9 mouse cellular contexts compared by ENCODE assay signal in genomic region chr1:138243947-138244346, GRCm38 (mm10). TPM values are rescaled to one million over a fixed set of nuclear protein-coding genes. Genes with fewer than 3 reads are reported as not detected.
A peak's percentile ranks its signal among the peaks of the same experiment; 100 is the strongest.
DNase-seq lines count a peak whose midpoint lies in the region; ATAC-seq and TF ChIP-seq lines count a peak whose summit lies in the region.
"Had no signal": no experiment of that assay in that cellular context is flagged by ENCODE, and none has a peak within 500 bp of the region (broad histone marks: within the 10 kb centered on the region; RNA-seq: fewer than 3 reads in every experiment).

No protein-coding gene starts in this region.

- H3K4me3 ChIP-seq in liver, adult 2 months (ENCODE audit: insufficient read depth, low read depth, low read length), result no peak overlapping the region
- H3K4me3 ChIP-seq in liver, embryonic 11.5 days (ENCODE audit: low read depth, low read length), result no peak overlapping the region
- H3K4me3 ChIP-seq in heart, postnatal 0 days (ENCODE audit: low read depth, low read length), result no peak overlapping the region

- H3K4me2 ChIP-seq in liver, embryonic 11.5 days, result no peak overlapping the region
- H3K4me2 ChIP-seq in heart, postnatal 0 days (ENCODE audit: low read depth, low read length), result no peak overlapping the region

- no peak for TF ChIP-seq POLR2A in liver, adult 2 months (IDR thresholded peaks at IDR 0.05; ENCODE audit: extremely low read depth, insufficient read depth, low read length)

- no peaks in the 10 kb centered on the region for H3K79me2 ChIP-seq in liver, adult 2 months (ENCODE audit: control insufficient read depth, insufficient read depth, low read length)

- no peak overlapping the region for H3K27ac ChIP-seq in liver, adult 2 months (replicated peaks; ENCODE audit: insufficient read depth, low read depth, low read length)
- H3K27ac ChIP-seq in liver, embryonic 11.5 days (ENCODE audit: low read depth, low read length), result no peak overlapping the region
- H3K27ac ChIP-seq in heart, postnatal 0 days (ENCODE audit: low read depth), result peak overlapping the region; percentile 26; the same call in 1 of the 2 replicates

- no peaks in the 10 kb centered on the region for H3K36me3 ChIP-seq in liver, adult 2 months (ENCODE audit: control insufficient read depth, insufficient read depth, low read length)
- H3K36me3 ChIP-seq in liver, embryonic 11.5 days (ENCODE audit: control insufficient read depth, insufficient read depth, low read length), result no peaks in the 10 kb centered on the region
- H3K36me3 ChIP-seq in heart, postnatal 0 days (replicated peaks; ENCODE audit: control insufficient read depth, insufficient read depth, low read length), result no peaks in the 10 kb centered on the region

- H3K9ac ChIP-seq in liver, adult 2 months (ENCODE audit: low read depth, low read length), result no peak overlapping the region
- H3K9ac ChIP-seq in liver, embryonic 11.5 days (ENCODE audit: low read depth, low read length), result no peak overlapping the region
- H3K9ac ChIP-seq in heart, postnatal 0 days (replicated peaks; ENCODE audit: low read depth, low read length), result no peak overlapping the region

- no peak for TF ChIP-seq EP300 in heart, postnatal 0 days (IDR thresholded peaks at IDR 0.05; ENCODE audit: low read depth)

- ATAC-seq in liver, embryonic 11.5 days (replicated peaks; ENCODE audit: low FRiP score), result no peak
- no peak for ATAC-seq in heart, postnatal 0 days (ENCODE audit: insufficient read depth, low read depth)

- 55% methylated on average over 5 of the region's 5 CpGs for WGBS in liver, adult 2 months
- 52% methylated on average over 5 of the region's 5 CpGs for WGBS in liver, embryonic 11.5 days
- WGBS in heart, postnatal 0 days, result 36% methylated on average over 5 of the region's 5 CpGs

- DNase-seq in adrenal gland, adult 2 months, result peak; percentile 6
- DNase-seq in adrenal gland, postnatal 25 days, result no peak
- peak; percentile 43 for DNase-seq in liver, adult 2 months (ENCODE audit: extremely low read depth, low read depth, low spot score)
- DNase-seq in liver, embryonic 11.5 days (ENCODE audit: low spot score), result no peak
- no peak for DNase-seq in heart, postnatal 0 days (ENCODE audit: low spot score)
- DNase-seq in monocyte, adult 2 months (ENCODE audit: low read depth in 1 of 2, low spot score in 2 of 2), result peak; percentile 50 to 68
- DNase-seq in gastrocnemius, postnatal 14 days, result no peak
- DNase-seq in left cerebral cortex, adult 9 months (ENCODE audit: low spot score in 2 of 2), result no peak
- DNase-seq: adrenal gland, adult 8-10 months had no signal

- H3K27me3 ChIP-seq in liver, adult 2 months (ENCODE audit: control insufficient read depth, insufficient read depth, low read length), result no peaks in the 10 kb centered on the region
- no peaks in the 10 kb centered on the region for H3K27me3 ChIP-seq in liver, embryonic 11.5 days (replicated peaks; ENCODE audit: control insufficient read depth, insufficient read depth, low read length)
- no peaks in the 10 kb centered on the region for H3K27me3 ChIP-seq in heart, postnatal 0 days (ENCODE audit: control insufficient read depth, insufficient read depth, low read length)

- intact Hi-C loops in gastrocnemius, postnatal 14 days (cut with DNase I; ENCODE audit: low total_unique reads), result no loop called here

- H3K4me1 ChIP-seq in liver, adult 2 months (ENCODE audit: control insufficient read depth, insufficient read depth, low read length), result no peaks in the 10 kb centered on the region; the same call in 1 of the 2 replicates
- H3K4me1 ChIP-seq in liver, embryonic 11.5 days (replicated peaks; ENCODE audit: control insufficient read depth, insufficient read depth, low read length), result no peaks in the 10 kb centered on the region
- no peaks in the 10 kb centered on the region for H3K4me1 ChIP-seq in heart, postnatal 0 days (ENCODE audit: control insufficient read depth, insufficient read depth)

- TF ChIP-seq CTCF in liver, adult 2 months (IDR thresholded peaks at IDR 0.05; ENCODE audit: low read depth, low read length), result no peak
- TF ChIP-seq CTCF in heart, postnatal 0 days (IDR thresholded peaks at IDR 0.05; ENCODE audit: low read depth), result no peak

- no peaks in the 10 kb centered on the region for H3K9me3 ChIP-seq in liver, embryonic 11.5 days (ENCODE audit: control insufficient read depth, low read length)
- H3K9me3 ChIP-seq in heart, postnatal 0 days (replicated peaks; ENCODE audit: control insufficient read depth, low read length), result no peaks in the 10 kb centered on the region

RNA-seq across cellular contexts. Expression of gene Atp6v1g3, which starts 29.6 kb away (rescaled TPM):
- not detected for total RNA-seq in adrenal gland, adult 2 months (2021)
- polyA plus RNA-seq in adrenal gland, adult 2 months (2012; rRNA removed), result not detected in 2 replicates
- total RNA-seq in adrenal gland, postnatal 25 days (2021), result not detected in 2 replicates
- total RNA-seq in liver, adult 2 months (2014; rRNA removed), result not detected in 2 replicates
- polyA plus RNA-seq in liver, adult 2 months (2012; rRNA removed), result not detected in 2 replicates
- not detected in 2 replicates for polyA plus RNA-seq in liver, embryonic 11.5 days (2014; fragmentation: Nextera tagmentation; extraction: Ambion mirVana)
- total RNA-seq in heart, postnatal 0 days (2014; rRNA removed; ENCODE audit: low replicate concordance), result not detected in 2 replicates
- polyA plus RNA-seq in heart, postnatal 0 days (2015; fragmentation: Nextera tagmentation; extraction: Ambion mirVana), result not detected in 2 replicates
- not detected for total RNA-seq in gastrocnemius, postnatal 14 days (2021)
- total RNA-seq: adrenal gland, adult 8-10 months had no signal

Comparison
In these comparisons a context has a peak if more than half of its experiments do, and no peak if none do; other contexts are left out.
1. DNase-seq: peak in adrenal gland, adult 2 months (single experiment), liver, adult 2 months (single experiment) and monocyte, adult 2 months (2 of 2); none in adrenal gland, postnatal 25 days (single experiment), liver, embryonic 11.5 days (single experiment), heart, postnatal 0 days (single experiment), gastrocnemius, postnatal 14 days (single experiment) and left cerebral cortex, adult 9 months (0 of 2).